Mouse (Mus musculus) heart, adult 18-20 months (tissue): ENCODE results near the gene Fam135a. TPM values are rescaled to one million over a fixed set of nuclear protein-coding genes. Genes with fewer than 3 reads are reported as not detected.
A peak's percentile ranks its signal among the peaks of the same experiment; 100 is the strongest.
"Not testable (repeated sequence)": the region's sequence is repeated elsewhere in the genome, so short reads cannot be mapped to it uniquely, and the experiment has no call there.

Experiments used
- DNase-seq, 2 experiments: peaks; one replicate each; pipeline ENCODE4 v3.0.0; 2021 to 2022; ENCODE audit warnings: mixed read lengths in 1 of 2
- total RNA-seq, 2 experiments: library from RNA; stranded (reverse); gene quantifications; 2 replicates each; pipeline ENCODE4 v1.2.3; 2021

The Fam135a gene
- total RNA-seq, 2 experiments from 2014 or later, result 19.0 to 19.9 TPM

DNA sequence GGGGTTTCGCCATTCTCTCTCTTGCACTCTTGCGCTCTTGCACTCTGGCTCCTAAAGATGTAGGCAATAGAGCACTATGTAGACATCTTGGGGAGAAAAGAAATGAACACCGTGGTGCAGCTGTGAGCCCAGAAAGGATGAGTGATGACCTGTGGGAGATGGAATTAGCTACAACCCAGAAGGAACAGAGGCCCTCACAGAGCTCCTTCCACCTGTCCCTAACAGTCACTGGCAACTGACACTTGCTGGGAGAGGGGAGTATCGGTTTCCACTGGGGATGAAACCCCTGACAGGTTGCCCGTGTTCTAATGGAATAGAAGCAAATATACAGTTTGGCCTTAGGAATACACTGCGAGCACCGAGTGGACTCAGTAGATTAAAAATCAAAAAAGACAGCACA is 31.3 kb downstream of the Fam135a start:
- DNase-seq, result no peak

DNA sequence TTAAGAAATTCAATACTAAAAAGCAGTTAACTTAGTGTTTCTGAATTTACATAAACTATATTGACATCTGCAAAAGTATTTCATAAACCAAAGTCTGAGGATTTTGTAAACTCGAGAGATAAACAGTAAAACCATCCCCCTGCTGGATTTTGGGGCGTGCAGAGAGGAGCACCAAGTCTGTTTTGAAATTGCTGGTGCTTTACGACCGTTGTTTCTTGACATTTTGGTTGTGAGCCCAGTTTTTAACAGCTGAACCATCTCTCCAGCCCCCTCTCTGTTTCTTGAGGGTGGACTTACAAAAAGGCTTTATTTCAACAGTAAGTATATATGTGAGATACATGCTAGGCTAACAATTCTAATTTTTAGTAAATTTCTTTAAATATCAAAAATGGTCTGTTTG is 33.4 kb downstream of the Fam135a start:
- no peak for DNase-seq

DNA sequence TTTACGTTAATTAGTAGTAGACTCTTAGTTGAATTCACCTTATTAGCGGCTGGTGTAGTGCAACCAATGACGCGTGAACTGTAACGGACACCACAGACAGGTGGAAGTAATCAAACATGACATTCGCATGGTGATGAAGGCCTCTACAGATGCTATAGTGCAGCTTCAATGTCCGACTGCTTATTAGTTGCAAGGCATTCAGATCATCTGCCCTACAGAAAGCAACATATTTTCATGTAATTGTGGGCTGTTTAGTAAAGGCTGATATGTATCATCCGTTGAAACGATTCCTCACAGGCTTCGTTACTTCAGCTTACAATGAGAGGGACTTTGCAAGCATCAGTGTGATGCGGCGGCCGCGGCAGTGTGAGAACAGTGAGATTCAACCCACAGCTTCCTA is 44.4 kb downstream of the Fam135a start:
- no peak for DNase-seq

DNA sequence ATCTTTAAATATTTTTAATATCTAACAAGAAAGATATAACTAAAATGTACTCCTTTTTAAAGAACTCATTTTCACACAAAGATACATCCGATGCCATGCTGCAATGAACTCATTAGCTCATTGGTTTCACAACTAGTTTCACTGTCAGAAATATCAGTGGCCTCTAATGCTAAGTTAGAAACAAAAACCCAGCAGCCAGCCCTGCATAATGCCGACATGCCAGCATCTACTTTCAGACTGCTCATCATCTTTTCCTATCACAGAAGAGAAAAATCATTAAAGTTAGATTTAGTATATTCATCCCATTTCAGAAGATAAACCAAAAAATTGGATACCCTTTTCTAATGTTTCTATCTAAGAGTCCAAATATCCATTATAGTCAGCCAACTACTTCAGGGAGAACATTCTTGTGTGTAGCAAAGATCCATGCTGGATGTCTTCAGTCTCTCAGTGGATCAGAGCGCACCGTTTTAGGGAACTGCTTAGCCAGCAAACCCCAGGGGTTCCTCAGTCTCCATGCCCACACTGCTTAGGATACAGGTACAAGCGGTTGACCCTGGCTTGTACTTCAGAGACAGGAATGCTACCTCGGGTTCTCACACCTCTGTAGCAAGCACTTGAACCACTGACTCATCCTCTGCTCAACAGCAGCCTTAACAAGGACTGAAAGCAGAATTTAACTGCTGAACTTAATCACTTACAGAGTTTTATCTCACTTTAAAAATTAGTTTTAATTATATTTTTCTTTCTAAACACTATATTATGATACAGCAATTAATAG is 53.2 kb downstream of the Fam135a start:
- DNase-seq, result no peak

DNA sequence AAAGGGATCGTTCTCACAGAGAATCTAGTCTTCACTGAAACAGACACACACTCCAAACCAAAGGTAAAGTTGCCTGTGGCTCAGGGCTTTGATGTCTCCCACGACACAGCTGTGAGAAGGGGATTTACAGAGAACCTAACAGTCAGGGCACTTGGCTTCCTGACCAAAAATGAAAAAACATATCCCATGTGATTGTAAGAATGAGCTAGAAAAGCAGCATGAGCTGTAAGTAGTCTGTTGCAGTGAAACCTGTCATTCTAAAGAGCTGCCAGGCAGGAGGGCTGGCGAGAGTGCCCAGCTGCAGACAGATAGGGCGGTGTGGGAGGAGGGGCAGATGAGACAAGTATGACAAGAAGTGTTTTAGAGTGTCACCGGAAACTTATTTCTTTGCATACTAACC is 54.5 kb downstream of the Fam135a start:
- DNase-seq, result no peak

DNA sequence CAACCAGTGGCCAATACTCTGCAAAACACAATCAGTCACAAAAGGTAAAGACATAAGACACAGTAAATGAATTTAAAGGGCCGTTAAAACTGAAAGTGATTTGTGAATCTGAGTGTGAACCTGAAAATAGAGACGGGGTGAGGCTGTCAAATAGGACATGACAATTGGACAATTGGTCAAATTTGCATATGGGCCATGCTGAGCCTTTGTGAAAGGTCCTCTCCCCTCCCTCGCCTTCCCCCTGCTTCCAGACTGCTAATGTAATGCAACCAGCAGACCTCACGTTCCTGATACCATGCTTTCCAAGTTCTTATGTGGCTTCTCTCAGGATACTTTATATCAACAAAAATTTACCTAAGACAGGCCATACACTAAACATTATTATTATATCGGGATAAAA is 57.1 kb downstream of the Fam135a start:
- no peak for DNase-seq

DNA sequence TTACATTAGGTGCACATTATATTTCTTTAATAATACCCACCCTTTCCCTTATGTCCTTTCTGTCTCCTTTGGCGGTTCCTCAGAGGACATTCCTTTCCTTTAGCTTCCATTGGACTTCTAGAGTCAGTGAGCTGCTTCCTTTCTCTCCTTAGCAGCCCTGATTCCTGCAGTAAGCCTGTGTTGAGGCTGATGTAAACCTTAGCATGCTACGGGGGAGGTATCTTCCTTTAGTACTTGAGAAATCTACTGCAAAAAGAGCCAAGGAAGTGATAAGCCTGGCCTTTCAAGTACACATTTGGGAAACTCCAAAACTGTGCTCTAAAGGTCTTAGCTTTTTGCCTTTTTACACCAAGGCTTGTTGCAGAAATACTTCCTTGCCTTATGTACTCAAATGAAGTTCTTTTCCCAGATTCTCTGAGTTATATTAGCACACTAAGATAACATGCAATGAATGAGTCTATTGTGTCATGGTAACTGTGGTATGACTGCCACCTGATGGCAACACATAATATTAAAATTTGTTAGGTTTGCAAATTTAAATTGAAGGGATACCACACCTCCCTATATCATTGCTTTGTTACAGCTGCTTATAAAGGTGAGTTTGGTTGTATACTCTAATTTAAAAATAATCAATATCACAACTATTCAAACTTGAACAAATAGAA is 66.2 kb downstream of the Fam135a start:
- no peak for DNase-seq

DNA sequence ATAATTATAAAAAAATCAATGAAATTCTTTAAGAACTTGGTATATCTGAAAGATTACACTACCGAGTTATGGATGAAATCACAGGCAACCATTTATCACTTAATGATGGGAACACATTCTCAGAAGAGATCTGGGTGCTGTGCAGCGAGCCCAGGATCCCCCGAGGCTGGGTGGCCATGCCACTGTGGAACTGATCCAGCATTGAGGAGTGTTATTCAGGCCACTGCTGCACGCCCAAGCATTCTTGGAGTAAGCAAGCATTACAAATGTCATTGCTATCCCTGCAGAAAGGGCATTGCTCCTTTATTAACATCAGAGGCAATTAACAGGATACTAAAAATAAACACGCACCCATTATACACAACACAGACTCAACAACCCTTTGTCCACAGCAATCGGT is 89.3 kb downstream of the Fam135a start:
- no peak for DNase-seq

DNA sequence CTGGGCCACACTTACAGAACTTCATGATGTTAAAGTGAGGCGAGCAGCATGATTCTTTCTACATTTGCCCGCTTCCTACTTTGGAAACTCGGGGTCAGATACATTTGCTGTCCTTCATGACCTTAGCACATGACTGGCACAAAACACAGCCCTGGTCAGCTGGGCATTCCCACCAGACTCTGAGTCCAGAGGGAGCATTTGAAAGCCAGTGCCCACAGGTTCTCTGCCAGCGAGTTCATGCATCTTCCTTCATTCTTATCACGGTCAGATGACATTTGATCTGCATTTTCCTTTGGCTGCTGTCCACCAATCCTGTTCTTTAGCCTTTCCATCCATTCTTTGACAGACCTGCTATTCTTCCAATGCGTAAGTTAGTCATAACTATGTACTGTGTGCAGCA is 90.1 kb downstream of the Fam135a start:
- DNase-seq, result no peak

DNA sequence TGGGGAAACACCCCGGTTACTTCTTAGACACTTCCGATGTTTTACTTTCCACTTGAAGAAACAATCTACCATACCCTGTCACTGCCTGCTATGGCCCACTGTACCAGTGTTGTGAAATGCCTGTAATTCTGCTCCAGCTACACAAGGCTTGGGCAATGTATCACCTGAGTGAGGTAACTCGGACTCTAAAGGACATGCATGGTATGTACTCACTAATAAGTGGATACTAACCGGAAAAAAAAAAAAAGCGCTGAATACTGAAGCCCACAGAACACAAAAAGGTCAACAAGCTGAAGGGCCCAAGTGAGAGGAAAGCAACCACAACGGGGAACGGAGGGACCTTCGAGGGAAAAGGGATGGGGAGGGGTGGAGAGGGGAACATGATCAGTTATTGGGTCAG is 92.5 kb downstream of the Fam135a start:
- no peak for DNase-seq

DNA sequence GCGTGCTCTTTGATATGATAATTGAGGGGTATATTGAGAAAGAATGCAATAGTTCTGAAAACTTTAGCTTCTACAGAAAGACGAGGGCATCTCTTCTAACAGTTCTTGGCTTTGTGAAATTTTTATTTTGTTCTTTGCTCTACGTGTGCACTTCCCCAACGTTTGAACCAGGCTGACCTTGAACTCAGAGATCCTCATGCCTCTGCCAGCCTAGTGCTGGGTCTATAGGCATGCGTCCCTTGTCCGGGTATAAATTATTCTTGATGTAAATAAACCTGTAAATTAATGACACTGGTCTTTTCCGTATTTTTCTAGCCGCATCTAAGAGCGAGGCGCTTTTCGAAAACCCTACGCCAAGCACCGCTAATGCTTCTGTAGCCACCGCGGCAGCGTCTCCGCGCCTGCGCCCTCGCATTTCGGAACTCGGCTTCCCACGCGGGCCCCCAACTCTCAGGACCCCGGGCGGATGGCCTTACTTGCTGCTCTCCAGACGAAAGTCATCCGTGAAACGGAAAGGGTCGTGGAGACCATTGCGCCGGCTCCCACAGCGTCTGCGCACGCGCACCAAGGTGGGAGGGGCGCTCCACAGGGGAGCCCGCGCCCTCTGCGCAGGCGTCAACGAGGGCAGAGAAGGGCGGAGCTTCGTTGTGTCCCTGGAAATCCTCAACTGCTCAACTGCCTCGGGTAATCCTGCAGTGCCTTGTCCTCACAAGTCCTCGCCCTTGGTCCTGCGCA is 94.9 kb downstream of the Fam135a start, which contains the start of gene Sdhaf4:
TSS of gene Sdhaf4 (minus strand) at position 587 of the 735 bp plus-strand sequence.
- peak; percentile 95 to 96 for DNase-seq

DNA sequence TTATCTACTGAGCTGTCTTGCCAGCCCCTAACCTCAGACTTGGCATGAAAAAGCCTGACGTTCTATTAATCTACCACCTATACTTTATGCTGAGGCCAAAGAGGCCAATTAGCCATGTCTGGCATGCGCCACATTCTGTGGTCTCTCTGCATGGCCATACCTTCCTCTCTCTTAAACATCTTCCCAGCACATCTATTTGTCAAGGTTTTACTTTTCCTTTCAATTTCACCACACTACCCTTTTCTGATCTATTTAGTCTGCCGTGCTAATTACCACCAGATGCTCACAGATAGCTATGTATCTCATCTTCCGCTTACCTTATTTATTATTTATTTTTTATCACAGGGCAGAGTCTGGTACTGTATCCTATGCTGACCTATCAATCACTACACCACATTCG is 100.8 kb downstream of the Fam135a start:
- no peak for DNase-seq

DNA sequence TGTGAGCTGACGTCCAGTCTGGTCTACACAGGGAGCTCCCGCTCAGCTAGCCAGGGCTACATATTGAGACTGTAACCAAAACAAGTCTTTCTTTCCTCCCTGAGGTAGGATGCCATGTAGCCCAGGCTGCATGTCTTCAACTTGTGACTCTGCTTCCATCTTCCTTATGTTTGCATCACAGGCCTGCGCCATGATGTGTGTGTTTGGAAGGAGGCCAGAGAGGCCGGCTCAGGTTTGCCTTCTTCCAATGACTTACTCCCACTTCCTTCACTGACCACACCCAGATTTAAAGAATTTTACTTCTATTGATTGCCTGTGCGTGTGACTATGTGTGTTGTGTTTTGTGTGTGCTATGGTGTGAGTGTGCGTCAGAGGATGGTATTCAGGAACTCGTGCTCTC is 101.3 kb downstream of the Fam135a start:
- DNase-seq, result no peak

DNA sequence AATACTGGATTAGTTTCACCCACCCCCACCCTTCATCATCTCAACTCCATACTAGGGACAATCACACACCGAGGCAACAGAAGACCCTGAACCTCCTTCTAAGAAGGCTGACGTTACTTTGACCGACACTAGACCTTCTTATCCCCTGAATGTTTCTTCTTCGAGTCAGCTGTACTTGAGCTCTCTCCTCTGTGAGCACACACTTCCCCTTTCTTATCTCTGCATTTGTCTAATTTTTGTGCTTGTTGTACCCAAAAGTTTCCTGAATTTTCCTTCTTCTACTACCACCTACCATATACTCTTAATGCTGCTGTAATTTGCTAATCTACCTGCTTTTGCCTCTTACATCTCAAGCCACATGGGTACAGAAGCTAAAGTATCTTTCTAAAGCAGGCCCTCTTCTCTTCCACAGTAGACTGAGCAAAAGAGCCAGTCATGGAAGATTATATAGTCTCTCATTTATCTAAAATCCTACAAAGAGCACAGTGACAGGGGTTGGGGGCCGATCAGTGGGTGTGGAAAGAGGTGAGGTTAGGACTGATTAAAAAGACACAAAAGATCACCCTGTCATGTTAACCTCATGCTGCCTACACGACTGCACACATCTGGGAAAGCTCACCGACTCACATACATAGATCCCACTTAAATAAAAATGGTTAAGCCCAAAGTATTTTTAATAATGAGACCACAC is 101.9 kb downstream of the Fam135a start:
- DNase-seq, result no peak

DNA sequence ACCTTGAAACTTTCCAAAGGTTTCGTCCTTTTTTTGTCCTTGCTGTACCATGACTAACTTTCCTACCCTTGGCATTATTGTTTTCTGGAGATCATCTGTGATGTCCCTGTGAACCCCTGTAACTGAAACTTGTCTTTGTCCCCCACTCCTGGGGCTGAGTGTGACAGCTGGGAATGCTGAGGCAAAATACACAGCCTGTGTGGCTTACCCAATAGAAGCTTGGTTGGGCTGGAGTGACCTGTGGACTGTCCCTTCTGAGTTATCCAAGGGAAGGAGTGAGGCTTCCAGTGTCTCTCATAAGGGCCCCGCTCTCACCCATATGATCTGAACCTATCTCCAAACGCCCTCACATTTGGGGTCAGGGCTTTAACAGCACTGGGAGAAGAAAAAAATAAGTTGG is 102.6 kb downstream of the Fam135a start:
- no peak for DNase-seq

DNA sequence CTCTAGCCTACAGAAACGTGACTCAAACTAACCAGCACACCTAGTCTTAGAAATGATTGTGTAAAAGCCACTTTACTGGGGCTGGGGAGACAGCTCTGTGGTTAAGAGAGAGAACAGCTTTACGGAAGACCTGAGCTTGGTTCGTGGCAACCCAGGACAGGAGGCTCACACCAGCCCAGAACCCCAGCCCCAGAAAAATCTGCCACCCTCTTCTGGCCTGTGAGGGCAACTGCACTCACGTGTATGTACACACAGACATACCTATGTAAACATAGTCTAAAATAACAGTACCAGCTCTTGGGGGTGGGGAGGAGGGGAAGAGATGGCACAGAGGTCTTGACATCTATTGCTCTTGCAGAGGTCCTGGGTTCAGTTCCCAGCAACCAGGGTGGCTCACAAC is 104.7 kb downstream of the Fam135a start:
- DNase-seq, result no peak

DNA sequence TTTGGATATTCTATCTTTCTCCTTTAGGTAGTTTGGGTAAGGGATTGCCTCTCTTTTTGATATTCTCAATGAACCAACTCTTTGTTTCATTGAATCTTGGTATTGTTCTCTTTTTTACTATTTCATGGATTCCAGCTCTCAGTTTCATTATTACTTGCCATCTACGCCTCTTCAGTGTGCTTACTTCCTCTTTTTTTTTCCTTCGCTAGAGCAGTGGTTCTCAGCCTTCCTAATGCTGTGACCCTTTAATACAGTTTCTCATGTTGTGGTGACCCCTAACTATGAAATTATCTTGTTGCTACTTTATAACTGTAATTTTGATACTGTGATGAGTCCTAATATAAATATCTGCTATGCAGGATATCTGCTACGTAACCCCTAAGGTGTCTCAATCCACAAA is 117.0 kb downstream of the Fam135a start:
- DNase-seq, result no peak

DNA sequence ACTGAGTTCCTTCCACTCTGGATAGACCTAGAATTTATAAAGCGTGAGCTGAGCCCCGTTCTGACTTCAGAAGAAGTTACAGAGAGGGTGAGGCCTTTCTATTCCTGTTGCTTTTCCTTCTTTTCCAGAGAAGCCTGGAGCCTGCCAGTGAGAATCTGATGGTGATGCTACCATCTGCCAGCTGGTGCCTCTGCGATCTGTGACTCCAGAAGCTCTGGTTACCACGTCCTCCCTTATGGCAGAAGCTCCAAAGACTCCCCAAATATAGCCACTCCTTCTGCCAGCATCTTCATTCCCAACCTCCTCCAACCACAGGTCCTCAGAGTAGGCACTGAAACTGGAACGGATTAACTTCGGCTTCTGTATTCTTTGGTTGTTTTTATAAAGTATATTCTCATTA is 121.9 kb downstream of the Fam135a start:
- DNase-seq, result no peak

DNA sequence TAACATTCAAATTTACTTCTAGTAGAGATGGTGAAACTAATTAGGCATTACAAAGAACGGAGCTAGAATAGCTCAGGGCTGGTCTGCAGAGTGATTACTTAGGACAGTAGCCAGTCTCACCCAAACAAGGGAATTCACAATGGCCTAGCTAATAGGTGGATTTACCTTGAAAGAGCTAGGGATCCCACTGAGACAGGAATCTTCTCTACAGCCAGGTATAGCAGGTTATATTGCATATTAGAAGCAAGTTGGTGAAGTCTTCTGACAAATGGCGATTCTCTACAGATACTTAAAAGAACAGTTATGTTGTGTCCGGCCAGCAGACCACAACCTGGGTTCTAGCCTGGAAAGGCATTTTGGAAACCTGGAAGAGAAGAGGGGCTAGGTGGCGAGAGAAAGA is 129.0 kb downstream of the Fam135a start:
- not testable (repeated sequence) for DNase-seq

DNA sequence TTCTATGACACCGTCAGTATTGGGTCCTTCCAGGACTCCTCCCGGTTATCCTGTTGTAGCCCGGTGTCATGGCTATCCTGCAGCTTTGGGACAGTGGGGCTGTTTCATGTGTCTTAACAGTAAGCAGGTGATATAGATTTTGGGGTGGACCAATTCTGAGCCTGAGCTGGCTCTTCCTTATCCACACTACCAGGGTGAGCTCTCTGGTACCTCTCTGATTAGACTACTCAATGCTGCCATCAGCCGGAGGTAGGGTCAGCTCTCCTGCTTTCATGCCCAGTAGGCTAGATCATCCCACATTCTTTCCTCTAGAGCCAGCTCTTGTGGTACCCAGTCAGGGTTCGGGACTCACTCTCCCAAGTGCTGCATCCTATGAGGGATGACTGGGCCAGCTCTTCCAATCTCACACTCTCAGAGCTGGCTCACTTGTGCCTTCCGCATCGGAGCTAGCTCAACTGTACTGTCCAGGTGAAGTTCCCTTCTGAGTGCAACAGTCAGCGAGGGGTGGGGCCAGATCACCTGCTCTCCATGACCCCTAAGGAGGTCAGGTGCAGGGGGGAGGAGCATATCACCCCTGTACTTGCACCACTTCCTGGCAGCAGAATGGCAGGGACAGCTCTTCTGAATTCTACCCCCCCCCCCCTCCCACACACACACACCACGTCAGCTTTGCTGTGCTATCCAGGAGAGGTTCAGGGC is 132.0 kb downstream of the Fam135a start:
- no peak for DNase-seq

DNA sequence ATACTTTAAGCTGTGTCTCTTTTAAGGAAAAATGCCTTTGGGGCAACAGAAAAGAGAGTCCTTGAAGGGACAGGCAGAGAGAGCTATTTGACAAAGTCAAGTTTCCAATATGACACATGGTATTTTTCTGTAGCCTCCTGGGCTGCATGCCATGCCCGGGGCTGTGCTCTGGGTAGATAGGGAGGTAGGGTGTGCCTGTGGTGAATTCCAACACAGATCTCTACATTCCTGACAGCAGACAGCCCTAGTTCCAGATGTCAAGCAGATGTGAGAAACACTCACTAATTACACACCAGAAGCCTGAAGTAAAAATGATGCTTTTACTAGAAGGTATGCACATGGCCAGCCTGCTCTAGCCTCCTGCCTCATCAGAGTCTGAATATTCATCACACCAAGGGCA is 133.9 kb downstream of the Fam135a start:
- DNase-seq, result peak; percentile 5 to 18
